Mouse (Mus musculus): ENCODE measurements around the gene Ifit1.

DNA sequence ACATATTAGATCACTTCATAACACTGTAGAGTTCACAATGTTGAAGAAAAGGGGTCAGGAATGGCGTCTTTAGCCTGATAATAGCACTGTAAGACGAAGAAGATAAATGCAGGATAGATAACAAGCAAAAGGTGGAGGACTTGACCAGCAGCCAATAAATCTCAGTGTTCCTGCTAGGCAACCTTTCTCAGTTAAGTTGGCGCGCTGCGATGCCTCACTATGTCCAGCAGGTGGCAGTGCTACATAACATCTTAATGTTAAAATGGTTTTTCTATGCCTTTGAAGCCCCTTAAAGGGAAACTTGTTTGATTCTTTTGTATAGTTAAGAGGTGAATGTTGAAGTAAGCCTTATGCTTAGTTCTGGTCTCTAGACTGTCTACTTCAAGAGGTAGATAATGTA, 25.5 kb downstream of the Ifit1 start:
- TF ChIP-seq POLR2AphosphoS2 (IDR thresholded peaks at IDR 0.05; ENCODE audit: low read depth, low read length) (no peak), NELFE (IDR thresholded peaks at IDR 0.05; ENCODE audit: low read depth, low read length) (no peak), POLR2A (IDR thresholded peaks at IDR 0.05; ENCODE audit: low read depth, low read length) (no peak)

All from CH12.LX (cell line).